Mouse (Mus musculus) intestine, embryonic 14.5 days (tissue): ENCODE measurements around the gene St3gal5. TPM values are rescaled to one million over a fixed set of nuclear protein-coding genes. Genes with fewer than 3 reads are reported as not detected.

Experiments used
- ATAC-seq: fragments of 200-750 bp; cut with Nextera tagmentation; replicated peaks from 2 replicates; pipeline ENCODE4 v1.8.0; 2017; ENCODE audit warnings: low read depth, moderate number of reproducible peaks, moderate TSS enrichment, moderate library complexity; ENCODE audit not compliant: low FRiP score, low TSS enrichment
- DNase-seq: peaks from one replicate; pipeline ENCODE4 v3.0.0-alpha.2; 2018; ENCODE audit warnings: low spot score
- H3K27ac ChIP-seq: fragments of 300-500 bp; sonication (generic); 2 replicates; pipeline ENCODE4 v1.5.1; 2014; ENCODE audit warnings: low read depth, mild to moderate bottlenecking, control low read depth
- H3K27me3 ChIP-seq: fragments of 300-500 bp; sonication (generic); replicated peaks from 2 replicates; pipeline ENCODE4 v1.6.1; 2014; ENCODE audit warnings: low read length, control low read depth; ENCODE audit not compliant: control insufficient read depth, insufficient read depth
- H3K36me3 ChIP-seq: fragments of 300-500 bp; sonication (generic); 2 replicates; pipeline ENCODE4 v1.6.1; 2014; ENCODE audit warnings: low read length, control low read depth; ENCODE audit not compliant: control insufficient read depth, insufficient read depth
- H3K4me1 ChIP-seq: fragments of 300-500 bp; sonication (generic); replicated peaks from 2 replicates; pipeline ENCODE4 v1.6.1; 2014; ENCODE audit warnings: low read length, control low read depth, mixed read lengths; ENCODE audit not compliant: control insufficient read depth, insufficient read depth
- H3K4me2 ChIP-seq: fragments of 300-500 bp; sonication (generic); 2 replicates; pipeline ENCODE4 v1.6.1; 2014; ENCODE audit warnings: low read length
- H3K4me3 ChIP-seq: fragments of 300-500 bp; sonication (generic); 2 replicates; pipeline ENCODE4 v1.5.1; 2014; ENCODE audit warnings: low read depth, low read length, control low read depth, mixed read lengths
- H3K9ac ChIP-seq: fragments of 300-500 bp; sonication (generic); 2 replicates; pipeline ENCODE4 v1.6.1; 2014; ENCODE audit warnings: mild to moderate bottlenecking, low read length
- H3K9me3 ChIP-seq: fragments of 300-500 bp; sonication (generic); 2 replicates; pipeline ENCODE4 v1.6.1; 2016; ENCODE audit warnings: low read length, control low read depth; ENCODE audit not compliant: control insufficient read depth
- WGBS: fragments of 180-500 bp; shearing (Covaris S2); extraction: QIAGEN DNeasy Blood & Tissue Kit; methylation state at CpG from one replicate; pipeline ENCODE4 v1.1.7; 2014; 5-methylcytosine and 5-hydroxymethylcytosine counted together
- polyA plus RNA-seq: library from polyadenylated mRNA; unstranded; fragments of >200 nt; fragmentation: Nextera tagmentation; extraction: Ambion mirVana; gene quantifications from 2 replicates; pipeline ENCODE4 v1.2.1, GENCODE M21; 2014

The St3gal5 gene
- polyA plus RNA-seq, 1 experiment from 2014 or later, result 21.5 TPM

GRCm38 (mm10) chr6:72114902-72115301, 17.5 kb downstream of the St3gal5 start:
- Histone ChIP-seq H3K36me3 (no peaks in the 10 kb centered on the region), H3K27ac (no peak overlapping the region), H3K27me3 (no peaks in the 10 kb centered on the region), H3K4me3 (no peak overlapping the region), H3K9me3 (no peaks in the 10 kb centered on the region), H3K9ac (no peak overlapping the region), H3K4me1 (no peaks in the 10 kb centered on the region), H3K4me2 (no peak overlapping the region)
- ATAC-seq, result no peak
- WGBS, result 82% methylated on average over 7 of the region's 7 CpGs
- no peak for DNase-seq

GRCm38 (mm10) chr6:72117322-72117968, 20.1 kb downstream of the St3gal5 start:
- Histone ChIP-seq H3K27me3 (no peaks in the 10 kb centered on the region), H3K9me3 (no peaks in the 10 kb centered on the region), H3K4me1 (no peaks in the 10 kb centered on the region), H3K36me3 (no peaks in the 10 kb centered on the region), H3K4me3 (no peak overlapping the region), H3K27ac (no peak overlapping the region), H3K9ac (no peak overlapping the region), H3K4me2 (no peak overlapping the region)
- ATAC-seq, result no peak
- no peak for DNase-seq
- WGBS, result 57% methylated on average over 8 of the region's 8 CpGs

DNA sequence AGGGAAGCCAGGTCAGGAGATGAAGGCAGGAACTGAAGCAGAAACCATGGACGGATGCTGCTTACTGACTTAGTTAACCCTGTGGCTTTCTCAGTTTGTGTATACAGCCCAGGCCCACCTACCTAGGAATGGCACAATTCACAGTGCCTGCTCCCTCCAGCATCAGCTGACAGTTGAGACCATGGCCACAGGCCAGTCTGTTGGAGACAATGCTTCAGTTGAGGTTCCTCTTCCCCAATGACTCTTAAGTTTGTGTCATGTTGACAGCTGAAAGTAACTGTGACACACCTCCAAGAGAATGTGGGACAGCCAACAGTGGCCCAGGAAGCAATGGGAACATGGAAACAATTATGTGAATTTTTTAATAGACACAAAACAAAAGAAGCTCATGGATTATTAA, 22.5 kb downstream of the St3gal5 start:
- WGBS, result 85% methylated on average over 1 of the region's 1 CpGs
- H3K9ac ChIP-seq, result no peak overlapping the region
- no peaks in the 10 kb centered on the region for H3K27me3 ChIP-seq
- H3K36me3 ChIP-seq, result no peaks in the 10 kb centered on the region
- ATAC-seq (no peak), DNase-seq (no peak)
- no peak overlapping the region for H3K27ac ChIP-seq
- no peak overlapping the region for H3K4me2 ChIP-seq
- no peak overlapping the region for H3K4me3 ChIP-seq
- H3K4me1 ChIP-seq, result no peaks in the 10 kb centered on the region
- no peaks in the 10 kb centered on the region for H3K9me3 ChIP-seq

GRCm38 (mm10) chr6:72121301-72121700, 23.9 kb downstream of the St3gal5 start:
- Histone ChIP-seq H3K36me3 (no peaks in the 10 kb centered on the region), H3K4me3 (no peak overlapping the region), H3K9me3 (no peaks in the 10 kb centered on the region), H3K9ac (no peak overlapping the region), H3K4me1 (no peaks in the 10 kb centered on the region), H3K27ac (no peak overlapping the region), H3K27me3 (no peaks in the 10 kb centered on the region), H3K4me2 (no peak overlapping the region)
- 47% methylated on average over 3 of the region's 3 CpGs for WGBS
- ATAC-seq (no peak), DNase-seq (no peak)

DNA sequence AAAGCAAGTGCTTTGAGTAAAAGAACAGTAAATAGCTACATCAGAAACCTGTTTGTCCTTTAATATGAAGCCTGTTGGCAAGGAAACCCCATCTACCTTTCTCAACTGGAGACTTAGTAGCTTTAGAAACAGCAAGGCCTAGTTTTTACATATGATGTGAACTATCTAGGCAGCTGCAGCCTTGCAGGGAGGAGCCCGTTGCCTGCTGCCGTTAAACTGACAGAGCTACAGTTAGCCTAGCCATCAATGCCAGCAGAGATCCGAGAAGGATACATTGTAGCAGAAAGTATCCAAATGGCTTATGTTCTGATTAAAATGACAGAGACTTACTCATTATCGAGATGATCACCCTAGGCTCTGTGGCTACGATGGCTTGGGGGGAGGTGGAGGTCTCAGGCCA, 25.1 kb downstream of the St3gal5 start:
- Histone ChIP-seq H3K9ac (no peak overlapping the region), H3K4me1 (no peaks in the 10 kb centered on the region), H3K4me3 (no peak overlapping the region), H3K27ac (no peak overlapping the region), H3K4me2 (no peak overlapping the region), H3K27me3 (no peaks in the 10 kb centered on the region), H3K36me3 (no peaks in the 10 kb centered on the region), H3K9me3 (no peaks in the 10 kb centered on the region)
- DNase-seq (no peak), ATAC-seq (no peak)
- 80% methylated on average over 5 of the region's 5 CpGs for WGBS

GRCm38 (mm10) chr6:72124315-72125103, 27.1 kb downstream of the St3gal5 start:
- H3K4me3 ChIP-seq, result no peak overlapping the region
- H3K4me1 ChIP-seq, result no peaks in the 10 kb centered on the region
- ATAC-seq (no peak), DNase-seq (no peak)
- H3K27me3 ChIP-seq, result no peaks in the 10 kb centered on the region
- H3K9ac ChIP-seq, result no peak overlapping the region
- H3K4me2 ChIP-seq, result no peak overlapping the region
- 92% methylated on average over 13 of the region's 13 CpGs for WGBS
- H3K27ac ChIP-seq, result no peak overlapping the region
- no peaks in the 10 kb centered on the region for H3K9me3 ChIP-seq
- H3K36me3 ChIP-seq, result no peaks in the 10 kb centered on the region

- DNase-seq (no peak), ATAC-seq (no peak)
- H3K27ac ChIP-seq, result no peak overlapping the region
- H3K9ac ChIP-seq, result no peak overlapping the region
- no peaks in the 10 kb centered on the region for H3K36me3 ChIP-seq
- no peaks in the 10 kb centered on the region for H3K27me3 ChIP-seq
- WGBS, result 80% methylated on average over 9 of the region's 9 CpGs
- H3K4me1 ChIP-seq, result no peaks in the 10 kb centered on the region
- H3K9me3 ChIP-seq, result no peaks in the 10 kb centered on the region
- H3K4me2 ChIP-seq, result no peak overlapping the region
- H3K4me3 ChIP-seq, result no peak overlapping the region
Observed at GRCm38 (mm10) chr6:72126128-72126917, 28.9 kb downstream of the St3gal5 start.

DNA sequence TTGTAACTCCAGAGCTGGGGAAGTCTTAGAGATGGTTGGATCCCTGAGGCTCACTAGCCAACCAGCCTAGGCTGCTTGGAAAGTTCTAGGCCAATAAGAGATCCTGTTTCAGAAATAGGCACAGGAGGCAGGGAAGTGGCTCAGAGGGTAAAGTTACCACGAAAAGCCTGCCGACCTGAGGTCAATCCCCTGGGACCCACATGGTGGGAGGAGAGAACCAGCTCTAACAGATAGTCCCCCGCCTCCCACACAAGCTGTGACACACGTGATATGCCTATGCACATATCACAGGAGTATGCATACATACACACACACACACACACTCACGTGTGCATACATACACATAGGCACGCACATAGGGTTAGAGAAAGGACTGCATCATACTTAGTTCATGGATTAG, 32.7 kb downstream of the St3gal5 start:
- 85% methylated on average over 6 of the region's 6 CpGs for WGBS
- no peak overlapping the region for H3K4me3 ChIP-seq
- peaks cover 10% of the 10 kb centered on the region for H3K36me3 ChIP-seq
- no peaks in the 10 kb centered on the region for H3K4me1 ChIP-seq
- no peaks in the 10 kb centered on the region for H3K27me3 ChIP-seq
- H3K9ac ChIP-seq, result no peak overlapping the region
- no peak overlapping the region for H3K4me2 ChIP-seq
- ATAC-seq (no peak), DNase-seq (no peak)
- H3K27ac ChIP-seq, result no peak overlapping the region
- H3K9me3 ChIP-seq, result no peaks in the 10 kb centered on the region
